Mouse (Mus musculus) gonadal fat pad, adult 2 months (tissue): ENCODE data around the gene Filip1. TPM values are rescaled to one million over a fixed set of nuclear protein-coding genes. Genes with fewer than 3 reads are reported as not detected.

ENCODE experiments used
- DNase-seq: peaks from one replicate; pipeline ENCODE4 v3.0.0-alpha.2; 2012; ENCODE audit warnings: low read depth
- polyA plus RNA-seq: library from polyadenylated mRNA; depleted of rRNA; stranded (reverse); fragments of >200 nt; gene quantifications from 2 replicates; pipeline ENCODE4 v1.2.3, GENCODE M21; 2012

The Filip1 gene
- polyA plus RNA-seq, 1 experiment = 5.3 TPM

DNA sequence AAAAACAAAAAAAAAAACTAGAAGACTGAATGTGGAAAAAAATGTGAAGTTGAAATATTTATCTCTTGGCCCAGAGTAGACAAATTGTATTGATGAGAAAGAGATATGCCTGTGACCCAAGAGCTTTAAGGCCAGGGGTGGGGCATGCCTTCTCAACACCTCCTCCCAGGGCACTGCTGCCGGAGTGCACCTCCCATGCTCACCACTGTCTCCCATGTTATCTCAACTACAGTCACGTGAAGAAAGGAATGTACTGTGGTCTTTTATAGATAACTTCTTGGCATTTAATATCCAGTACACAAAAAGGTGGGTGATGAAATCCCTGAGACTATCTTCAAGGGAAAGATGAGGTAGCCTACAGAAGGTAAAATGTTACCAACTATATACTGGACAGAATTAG lies 64.7 kb downstream of the Filip1 start:
- DNase-seq = no peak

DNA sequence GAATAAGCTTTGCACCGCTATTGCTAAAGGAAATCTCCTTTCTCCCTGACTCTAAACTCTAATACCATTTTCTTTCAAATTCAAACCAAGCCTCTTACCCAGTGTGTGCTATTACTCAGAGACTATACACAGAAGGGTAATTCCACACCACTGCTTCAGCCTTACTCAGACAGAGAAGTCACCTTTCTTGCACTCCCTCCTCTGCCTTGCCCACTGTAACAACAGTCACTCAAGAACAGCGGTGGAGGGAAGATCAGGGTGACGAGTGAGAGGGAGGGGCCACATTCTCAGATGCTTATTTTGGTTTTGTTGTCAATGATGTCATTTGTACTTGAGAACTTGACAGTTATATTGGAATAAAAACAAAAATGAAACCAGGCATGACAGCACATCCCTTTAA lies 65.2 kb downstream of the Filip1 start:
- no peak for DNase-seq

DNA sequence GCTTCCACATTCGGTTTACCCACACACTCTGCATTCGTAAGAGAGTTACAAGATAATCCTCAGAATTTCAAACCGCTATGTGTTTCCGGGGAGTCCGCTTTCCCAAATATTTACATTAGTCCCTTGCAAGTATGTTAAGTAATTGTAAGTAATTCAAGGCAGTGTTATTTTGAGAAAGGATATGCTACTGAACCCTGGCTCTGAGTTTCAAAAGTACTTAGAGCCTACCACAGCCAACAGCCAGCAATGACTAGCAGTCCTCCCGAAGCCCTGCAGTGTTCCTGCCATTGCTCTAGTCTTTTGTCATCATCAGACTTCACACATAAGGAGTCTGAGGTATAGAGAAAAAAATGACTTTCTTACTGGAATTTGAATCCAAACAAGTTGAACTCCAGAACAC lies 67.8 kb downstream of the Filip1 start:
- DNase-seq = no peak

DNA sequence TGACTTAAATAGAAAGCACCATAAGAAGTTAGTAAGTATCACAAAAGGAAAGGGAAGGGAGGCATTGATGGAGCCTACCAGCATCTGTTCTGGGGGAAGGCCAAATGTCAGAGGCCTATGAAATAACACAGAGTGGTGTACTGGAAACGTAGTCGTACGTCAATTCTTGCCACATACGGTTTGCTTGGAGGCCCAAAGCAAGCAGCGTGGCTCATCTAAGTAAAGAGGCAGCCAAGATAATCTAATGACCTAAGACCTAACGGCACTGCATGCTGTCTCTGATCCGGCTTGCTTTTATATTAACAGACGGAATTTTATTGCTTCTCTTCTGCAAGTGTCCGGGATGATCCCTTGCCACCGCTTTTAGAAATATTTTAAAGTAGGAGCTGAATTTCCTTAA lies 68.7 kb downstream of the Filip1 start:
- no peak for DNase-seq

DNA sequence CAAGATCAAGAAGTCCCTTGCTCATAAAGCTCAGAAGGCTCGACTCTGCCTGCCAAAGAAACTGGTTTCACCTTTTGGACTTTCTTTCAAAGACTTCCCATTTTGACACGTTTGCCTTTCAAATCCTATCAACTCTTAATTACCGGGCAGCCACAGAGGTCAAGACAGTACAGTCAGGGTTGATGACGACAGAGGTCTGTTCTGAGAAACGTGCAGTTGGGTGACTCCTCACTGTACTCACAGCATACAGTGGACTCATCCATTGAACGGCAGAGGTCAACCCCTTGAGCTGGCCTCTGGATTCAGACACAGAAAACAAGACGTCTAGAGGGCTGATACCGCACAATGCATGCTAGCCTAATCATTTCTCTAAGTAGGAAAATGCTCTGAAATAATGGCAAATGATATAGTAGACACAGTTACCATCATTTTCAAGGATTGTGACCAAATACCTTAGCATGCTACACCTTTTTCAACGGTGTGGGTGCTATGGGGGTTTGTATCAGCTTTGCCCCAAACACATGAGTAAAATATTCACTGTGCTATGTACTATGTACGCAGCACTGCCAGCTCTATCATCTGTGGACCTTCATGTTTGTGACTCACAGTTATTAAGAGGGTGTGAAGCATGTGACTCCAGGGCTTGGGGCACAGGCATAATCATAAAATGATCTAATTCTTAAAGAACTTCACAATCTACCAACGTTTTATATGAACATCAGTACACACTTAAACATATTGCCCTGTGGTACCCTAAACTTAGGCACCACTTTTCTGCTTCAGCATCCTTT lies 74.0 kb downstream of the Filip1 start:
- DNase-seq = no peak

DNA sequence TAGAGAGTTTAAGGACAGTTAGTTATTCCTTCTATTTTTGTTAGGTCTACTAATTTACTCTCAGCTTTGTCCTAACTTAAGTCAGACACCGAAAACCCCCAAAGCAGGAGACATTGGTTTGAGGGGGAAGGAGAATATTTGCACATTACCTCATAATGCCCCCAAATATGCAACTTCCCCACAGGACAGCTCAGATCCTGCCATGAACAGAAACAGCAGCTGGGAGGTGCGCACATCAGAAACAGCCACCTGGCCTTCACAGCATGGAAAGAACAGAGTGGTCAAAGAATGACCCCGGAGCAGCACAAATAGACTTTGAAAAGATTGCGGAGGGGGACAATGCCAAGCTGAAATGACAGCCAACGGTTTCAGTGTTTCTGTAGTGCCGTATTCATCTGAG lies 75.1 kb downstream of the Filip1 start:
- DNase-seq = no peak

DNA sequence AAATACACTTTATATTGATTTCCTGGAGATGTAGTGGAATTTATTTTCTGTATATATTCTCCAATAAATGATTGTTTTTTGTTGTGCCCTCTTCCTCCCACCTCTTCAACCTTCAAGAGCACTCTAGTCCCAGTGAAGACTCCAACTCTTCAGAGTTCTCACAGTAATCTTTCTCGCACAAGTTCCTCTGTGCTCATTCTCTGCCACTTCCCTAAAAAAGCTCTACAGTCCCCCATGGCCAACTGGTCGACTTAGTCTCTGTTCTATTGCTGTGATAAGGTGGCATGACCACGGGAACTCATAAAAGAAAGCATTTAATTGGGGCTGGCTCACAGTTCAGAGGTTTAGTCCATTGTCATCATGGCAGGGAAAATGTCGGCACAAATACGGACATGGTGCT lies 80.1 kb downstream of the Filip1 start:
- no peak for DNase-seq

DNA sequence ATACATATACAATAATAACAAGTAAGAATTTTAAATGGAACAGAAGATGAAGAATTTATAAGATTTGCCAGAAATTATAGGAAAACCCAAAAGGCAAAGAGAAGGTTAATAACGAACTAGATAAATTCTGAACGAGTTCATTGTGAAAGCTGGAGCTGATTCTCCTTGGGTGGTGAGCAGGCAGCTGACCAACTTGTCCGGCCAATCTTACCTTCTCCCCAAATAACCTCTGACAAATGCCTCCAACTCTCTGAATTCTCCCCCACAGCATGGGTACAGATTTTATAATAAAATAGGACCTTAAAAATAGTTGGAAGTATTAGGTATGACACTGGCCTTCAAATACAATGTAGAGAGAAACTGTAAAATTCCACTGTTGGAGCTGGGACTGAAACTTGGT lies 84.6 kb downstream of the Filip1 start:
- DNase-seq = no peak

DNA sequence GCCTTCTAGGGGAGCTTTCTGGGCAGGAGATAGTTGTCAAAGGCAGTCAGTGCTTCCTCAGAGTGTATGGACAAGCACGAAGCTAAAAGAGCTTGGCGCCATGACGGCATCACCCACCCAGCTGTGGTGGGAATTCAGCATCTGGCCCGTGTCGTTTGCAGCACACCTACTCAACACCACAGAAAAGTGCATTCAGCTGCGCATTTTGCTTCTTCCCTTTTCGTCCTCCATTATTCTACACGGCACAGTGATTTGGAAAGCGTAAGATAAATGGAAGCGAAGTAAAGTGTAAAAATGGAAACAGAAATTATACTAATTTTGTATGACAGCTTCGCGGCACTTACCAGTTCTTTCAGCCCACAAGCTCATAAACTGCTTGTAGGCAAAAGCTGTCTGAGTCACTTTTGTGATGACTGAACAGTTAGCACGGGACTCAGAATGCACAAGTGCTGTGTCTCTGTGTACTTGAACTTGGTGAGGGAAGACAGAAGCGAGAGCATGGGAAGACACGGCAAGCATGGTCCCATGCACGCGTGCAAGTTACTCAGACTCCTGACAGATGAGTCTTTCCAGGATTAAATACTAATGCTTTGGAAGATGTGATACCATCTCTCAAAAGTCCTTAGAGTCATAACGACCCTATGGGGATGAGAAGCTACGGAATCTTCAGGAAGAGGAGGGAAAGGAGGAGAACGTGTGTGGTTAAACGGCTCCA lies 85.3 kb downstream of the Filip1 start:
- DNase-seq = no peak

DNA sequence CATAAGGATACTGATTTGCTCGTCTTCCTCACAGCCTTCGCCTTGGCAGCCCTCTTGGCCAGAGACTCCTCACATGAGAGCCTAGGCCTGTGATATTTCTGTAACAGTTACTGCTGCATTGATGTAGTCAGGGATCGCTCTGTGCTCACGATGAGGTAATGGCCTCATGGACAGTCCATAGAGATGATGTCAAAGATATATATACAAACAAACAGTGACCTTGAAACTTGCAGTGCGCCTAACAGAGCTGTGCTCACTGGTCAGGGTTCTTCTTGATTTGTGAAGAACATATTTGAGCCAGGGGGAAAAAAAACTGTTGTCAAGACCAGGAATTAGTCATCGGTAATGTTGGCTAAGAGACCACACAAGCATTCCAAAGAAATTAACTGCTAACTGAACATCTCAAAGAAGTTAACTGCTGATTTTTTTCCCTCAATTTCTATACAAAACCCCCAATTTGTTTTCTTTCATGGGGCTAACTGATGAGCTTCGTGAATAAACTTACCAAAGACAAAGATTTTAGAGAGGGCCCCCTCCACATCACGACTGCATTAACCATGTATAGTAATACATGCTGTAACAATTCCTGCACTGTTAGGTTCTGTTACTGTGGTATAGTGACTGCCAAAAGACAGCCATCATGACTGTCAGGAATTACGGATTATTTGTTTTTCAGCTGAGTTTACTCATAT lies 86.0 kb downstream of the Filip1 start:
- no peak for DNase-seq

DNA sequence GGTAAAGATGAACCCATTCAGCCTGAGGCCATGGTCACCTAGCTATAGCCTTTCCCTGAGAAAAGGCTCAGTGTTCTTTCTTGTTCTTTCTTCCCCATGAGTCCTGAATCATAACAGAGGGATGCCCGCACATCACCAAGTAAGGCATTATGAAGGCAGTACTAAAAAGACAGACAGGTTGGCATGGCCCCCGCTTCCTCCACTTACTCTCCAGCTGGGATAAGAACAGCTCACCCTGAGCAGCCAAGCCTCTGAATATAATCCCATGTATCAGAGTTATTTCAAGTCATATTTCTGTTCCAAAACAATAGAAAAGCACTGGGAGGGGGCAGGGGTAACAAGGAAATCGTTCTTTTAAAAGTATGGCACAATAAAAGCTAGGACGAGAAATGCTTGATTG lies 86.7 kb downstream of the Filip1 start:
- no peak for DNase-seq

DNA sequence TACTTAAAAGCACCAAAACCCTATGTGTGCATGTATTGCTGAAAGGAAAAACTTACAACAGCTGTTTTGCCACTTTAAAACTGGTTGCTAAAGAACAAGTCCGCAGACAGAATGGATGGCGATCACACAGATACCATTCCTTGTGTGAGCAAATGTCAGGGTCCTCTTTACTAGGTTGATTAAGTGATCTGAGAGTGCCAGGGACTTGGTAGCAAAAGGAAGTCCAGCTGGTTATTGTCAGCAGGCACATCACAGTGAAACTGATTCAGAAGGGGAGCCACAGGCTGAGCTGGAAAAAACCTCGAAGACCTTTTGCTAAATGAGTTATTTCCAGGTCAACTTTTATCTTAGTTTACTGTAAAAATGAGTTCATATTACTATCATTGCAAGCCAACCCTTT lies 89.4 kb downstream of the Filip1 start:
- DNase-seq = no peak

DNA sequence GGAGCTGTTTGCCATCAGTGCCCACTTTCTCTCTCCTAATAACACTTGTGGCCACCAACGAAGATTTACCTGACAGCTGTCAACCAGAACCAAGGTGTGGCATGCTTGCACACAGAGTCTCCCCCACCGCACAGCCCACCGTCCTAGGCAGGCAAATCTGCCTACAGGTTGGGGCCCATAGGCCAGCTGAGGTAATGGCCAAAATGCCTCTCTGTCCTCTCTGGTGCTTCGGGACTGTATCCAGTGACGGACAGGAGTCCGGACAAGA lies 90.2 kb downstream of the Filip1 start:
- no peak for DNase-seq

DNA sequence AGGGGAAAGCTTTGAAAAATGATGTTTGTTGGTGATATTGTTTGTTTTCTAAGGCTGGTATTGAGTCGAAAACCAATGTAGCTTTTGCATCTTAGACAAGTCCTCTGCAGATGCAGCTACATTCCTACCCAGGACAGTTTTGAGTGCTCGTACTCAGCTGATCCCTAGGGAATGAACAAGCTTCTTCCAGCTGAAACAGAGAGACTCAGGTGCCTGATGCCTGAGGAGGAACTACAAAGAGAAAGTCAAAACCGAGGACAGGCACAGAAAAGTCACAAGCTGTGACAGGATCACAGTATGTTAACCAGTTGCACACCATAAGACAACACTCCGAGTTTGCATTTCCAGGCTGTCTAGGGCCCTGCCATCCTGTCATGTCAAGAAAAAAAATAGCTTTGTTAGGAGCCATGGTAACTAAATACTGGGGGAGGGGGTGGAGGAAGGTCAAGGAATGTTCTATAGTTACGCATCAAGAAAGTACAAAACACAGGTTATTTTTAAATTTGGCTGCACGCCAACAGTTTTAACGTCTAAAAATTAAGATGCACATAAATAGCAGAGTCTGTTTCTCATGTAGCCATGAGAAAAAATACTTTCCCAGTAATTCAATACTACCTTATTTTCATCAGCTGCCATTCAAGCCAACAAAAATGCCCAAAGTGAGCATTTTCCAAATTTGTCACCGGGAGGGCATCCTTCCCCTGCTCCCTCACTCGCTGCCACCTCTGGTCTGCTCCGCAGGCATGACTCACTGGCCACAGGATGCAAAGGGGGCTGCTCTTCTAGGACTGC lies 90.8 kb downstream of the Filip1 start:
- no peak for DNase-seq

DNA sequence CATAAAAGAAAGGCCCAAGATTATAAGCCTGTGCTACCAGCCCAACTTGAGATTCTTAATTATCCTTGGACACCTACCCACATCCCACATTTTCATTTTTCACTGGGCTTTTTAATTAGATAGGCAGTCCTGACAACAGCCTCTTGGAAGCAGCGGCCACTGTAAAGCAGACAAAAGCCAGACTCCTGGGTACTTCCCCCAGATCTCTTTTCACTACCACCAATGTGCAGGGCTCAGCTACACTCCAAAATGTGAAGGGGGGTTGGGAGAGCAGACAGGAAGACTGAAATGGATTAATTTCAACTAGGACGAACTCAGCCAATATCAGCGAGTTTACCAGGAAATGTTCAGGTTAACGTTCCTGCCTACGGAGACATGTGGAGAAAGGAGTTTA lies 92.1 kb downstream of the Filip1 start:
- no peak for DNase-seq

DNA sequence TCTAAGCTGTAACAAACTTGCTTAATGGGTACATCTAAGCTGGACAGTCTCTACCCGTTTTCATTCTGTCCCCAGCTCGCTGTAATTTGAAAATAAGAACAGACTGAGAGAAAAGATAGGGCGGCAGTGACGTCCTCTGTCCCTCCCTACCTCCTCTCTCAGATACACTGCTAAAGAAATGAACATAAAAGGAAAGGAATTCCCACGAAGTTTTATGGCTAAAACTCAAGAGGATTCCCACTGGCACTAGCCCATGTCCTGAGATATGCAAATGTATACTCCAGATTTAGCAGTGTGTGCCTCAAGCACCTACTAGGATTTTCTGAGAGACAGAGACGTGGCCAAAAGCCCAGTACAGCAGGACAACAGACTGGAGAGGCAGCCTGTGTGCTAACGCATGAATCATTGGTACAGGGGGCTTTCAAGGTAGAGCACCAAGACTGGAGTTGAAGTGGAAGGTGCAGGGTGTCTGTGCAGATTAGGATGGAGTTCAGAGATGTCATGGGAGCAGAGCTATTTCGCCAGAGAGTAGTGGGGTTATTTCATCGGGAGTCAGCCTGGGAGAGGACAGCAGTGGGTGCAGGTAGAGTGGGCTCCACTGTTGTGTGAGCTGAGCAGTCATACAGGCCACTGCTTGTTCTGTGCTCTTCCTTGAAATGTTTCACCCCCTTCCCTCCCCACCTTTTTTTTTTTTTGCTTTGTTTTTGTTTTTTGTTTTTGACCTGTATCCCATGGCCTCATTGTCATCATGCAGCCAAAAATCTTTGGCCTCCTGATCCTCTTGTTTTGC lies 92.7 kb downstream of the Filip1 start:
- no peak for DNase-seq

DNA sequence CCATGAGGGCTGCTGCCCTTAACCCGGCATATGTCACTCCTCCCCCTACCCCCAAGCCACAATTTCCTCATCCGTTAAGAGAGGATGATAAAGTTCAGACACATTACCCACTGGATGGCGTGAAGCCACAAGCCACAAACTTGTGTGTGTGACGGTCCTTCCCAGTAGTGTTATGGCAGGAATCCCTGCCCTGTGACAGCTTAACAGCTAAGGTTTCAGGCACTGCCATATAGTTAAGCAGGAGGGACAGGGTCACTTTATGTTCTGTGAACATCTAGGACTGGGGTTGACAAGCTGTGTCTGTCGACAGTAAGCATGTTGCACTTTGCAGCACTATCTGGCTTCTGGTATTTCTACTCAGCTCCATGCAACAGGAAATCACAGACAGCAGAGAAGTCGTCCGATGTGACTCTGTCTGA lies 93.3 kb downstream of the Filip1 start:
- no peak for DNase-seq

DNA sequence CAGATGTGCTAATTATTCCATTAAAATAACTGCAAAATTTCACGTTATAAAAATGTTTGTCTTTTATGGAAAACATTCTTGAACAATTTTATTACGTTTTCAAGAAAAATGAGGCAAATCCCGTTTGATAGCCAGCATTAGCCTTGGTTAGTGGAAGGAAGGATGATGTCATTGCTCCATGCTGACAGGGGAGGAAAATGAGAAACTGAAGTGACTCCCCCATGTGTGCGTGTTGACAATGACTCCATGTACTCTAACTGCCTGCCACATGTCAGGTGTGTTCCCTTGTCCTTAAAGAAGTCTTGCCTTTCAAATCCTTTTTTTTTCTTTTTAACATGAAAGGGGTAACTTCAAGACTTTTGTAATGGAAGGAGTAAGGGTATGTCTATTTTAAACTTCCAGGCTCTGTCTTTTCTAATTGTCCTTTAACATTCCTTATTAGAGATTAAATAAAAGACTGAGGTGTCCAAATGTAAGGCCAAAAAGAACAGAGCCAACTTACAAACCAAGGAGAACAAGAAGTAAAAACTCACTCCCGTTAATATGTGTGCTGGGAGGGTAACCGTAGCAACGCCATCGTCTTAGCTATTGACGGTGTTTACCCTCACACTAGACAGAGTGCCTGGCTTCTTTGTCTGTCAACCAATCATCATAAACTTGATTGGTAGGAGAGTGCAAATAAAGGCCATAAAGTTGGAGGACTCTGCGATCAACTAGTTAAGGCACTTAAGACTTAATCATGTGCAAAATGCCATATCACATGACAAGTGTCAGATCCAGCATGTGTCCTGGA lies 94.1 kb downstream of the Filip1 start:
- no peak for DNase-seq

DNA sequence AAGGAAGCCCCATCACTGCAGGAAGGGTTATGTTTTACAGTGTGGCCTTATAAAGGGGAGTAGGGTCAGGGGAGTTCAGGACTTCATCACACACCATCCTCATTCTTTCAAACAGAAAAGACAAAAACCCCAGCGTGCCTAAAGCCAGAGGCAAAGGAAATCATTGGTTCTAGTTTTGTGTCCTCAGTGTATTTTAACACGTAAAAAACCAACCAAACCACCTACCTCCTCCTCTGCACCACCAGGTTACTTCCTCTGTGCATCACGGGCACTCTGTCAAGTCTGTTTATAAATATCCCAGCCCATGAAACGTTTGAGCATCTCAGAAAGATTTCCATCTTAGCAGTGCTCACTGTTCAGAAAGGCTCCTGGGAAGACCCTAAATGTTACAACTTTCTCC lies 98.4 kb downstream of the Filip1 start:
- DNase-seq = no peak

DNA sequence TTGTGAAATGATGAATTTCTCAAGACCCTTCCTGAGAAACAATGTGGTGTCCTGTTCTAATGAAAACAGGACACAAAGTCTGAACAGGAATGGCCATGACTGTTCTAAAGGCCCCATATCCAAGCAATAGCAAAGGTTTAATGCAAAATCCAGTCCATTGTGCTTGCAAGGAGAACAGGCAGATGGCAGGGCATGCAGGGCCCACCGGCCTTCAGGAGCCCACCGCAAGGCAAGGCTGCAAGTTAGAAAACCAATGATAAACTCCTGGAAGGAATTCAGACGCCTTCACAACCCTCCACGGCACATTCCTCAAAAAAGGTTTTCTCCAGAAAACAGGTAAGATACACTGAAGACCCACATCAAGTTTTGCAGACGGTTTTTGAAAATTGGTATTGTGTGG lies 99.7 kb downstream of the Filip1 start:
- DNase-seq = no peak

DNA sequence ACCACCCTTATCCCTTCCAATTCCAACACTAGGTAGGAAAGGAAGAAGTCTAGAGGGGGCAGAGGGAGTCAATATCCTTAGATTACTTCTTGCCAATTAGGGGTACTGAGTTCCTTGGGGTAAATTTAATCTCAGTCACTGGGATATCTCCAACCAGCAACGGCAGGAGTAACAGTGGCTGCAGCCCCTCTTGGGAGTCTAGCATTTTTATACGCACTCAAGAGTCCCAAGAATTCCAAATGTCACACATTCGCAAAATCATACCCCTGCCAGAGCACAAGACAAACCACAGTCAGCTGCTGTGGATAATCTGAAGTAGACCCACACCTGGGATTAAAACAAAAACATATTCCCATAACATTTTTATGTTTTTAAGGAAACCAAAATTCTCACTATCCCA lies 102.5 kb downstream of the Filip1 start:
- DNase-seq = no peak
